Mouse (Mus musculus) forebrain, embryonic 14.5 days (tissue): ENCODE measurements around the gene Col25a1. TPM values are rescaled to one million over a fixed set of nuclear protein-coding genes. Genes with fewer than 3 reads are reported as not detected.

Experiments
- ATAC-seq: fragments of 200-750 bp; cut with Nextera tagmentation; 2 replicates; pipeline ENCODE4 v1.8.0; 2017; ENCODE audit warnings: mild to moderate bottlenecking, moderate library complexity
- DNase-seq: peaks from one replicate; pipeline ENCODE4 v3.0.0-alpha.2; 2015; ENCODE audit warnings: low spot score
- H3K27ac ChIP-seq: fragments of 300-500 bp; sonication (generic); 2 replicates; pipeline ENCODE4 v1.5.1; 2014; ENCODE audit warnings: low read depth, mild to moderate bottlenecking, control low read depth, low read length, moderate library complexity
- H3K27me3 ChIP-seq: fragments of 300-500 bp; sonication (generic); replicated peaks from 2 replicates; pipeline ENCODE4 v1.6.1; 2014; ENCODE audit warnings: low read length, control low read depth, mixed read lengths; ENCODE audit not compliant: control insufficient read depth, insufficient read depth
- H3K36me3 ChIP-seq: fragments of 300-500 bp; sonication (generic); 2 replicates; pipeline ENCODE4 v1.6.1; 2014; ENCODE audit warnings: low read length, control low read depth; ENCODE audit not compliant: control insufficient read depth, insufficient read depth
- H3K4me1 ChIP-seq: fragments of 300-500 bp; sonication (generic); 2 replicates; pipeline ENCODE4 v1.6.1; 2014; ENCODE audit warnings: antibody characterized with exemption, low read length, control low read depth; ENCODE audit not compliant: control insufficient read depth, insufficient read depth
- H3K4me2 ChIP-seq: fragments of 300-500 bp; sonication (generic); 2 replicates; pipeline ENCODE4 v1.6.1; 2014; ENCODE audit warnings: mild to moderate bottlenecking, control low read depth, low read length
- H3K4me3 ChIP-seq: fragments of 300-500 bp; sonication (generic); 2 replicates; pipeline ENCODE4 v1.5.1; 2014; ENCODE audit warnings: low read depth, low read length, control low read depth
- H3K9ac ChIP-seq: fragments of 300-500 bp; sonication (generic); 2 replicates; pipeline ENCODE4 v1.6.1; 2014; ENCODE audit warnings: mild to moderate bottlenecking, low read length, control low read depth, moderate library complexity
- H3K9me3 ChIP-seq: fragments of 300-500 bp; sonication (generic); replicated peaks from 2 replicates; pipeline ENCODE4 v1.6.1; 2016; ENCODE audit warnings: low read length, control low read depth, mixed read lengths; ENCODE audit not compliant: control insufficient read depth
- WGBS: fragments of 180-500 bp; shearing (Covaris S2); extraction: QIAGEN DNeasy Blood & Tissue Kit; methylation state at CpG from one replicate; pipeline ENCODE4 v1.1.7; 2014; 5-methylcytosine and 5-hydroxymethylcytosine counted together
- polyA plus RNA-seq: library from polyadenylated mRNA; unstranded; fragments of >200 nt; fragmentation: Nextera tagmentation; extraction: Ambion mirVana; gene quantifications from 2 replicates; pipeline ENCODE4 v1.2.1, GENCODE M21; 2014

Col25a1 gene
- polyA plus RNA-seq, 1 experiment from 2014 or later: 2.5 TPM

DNA sequence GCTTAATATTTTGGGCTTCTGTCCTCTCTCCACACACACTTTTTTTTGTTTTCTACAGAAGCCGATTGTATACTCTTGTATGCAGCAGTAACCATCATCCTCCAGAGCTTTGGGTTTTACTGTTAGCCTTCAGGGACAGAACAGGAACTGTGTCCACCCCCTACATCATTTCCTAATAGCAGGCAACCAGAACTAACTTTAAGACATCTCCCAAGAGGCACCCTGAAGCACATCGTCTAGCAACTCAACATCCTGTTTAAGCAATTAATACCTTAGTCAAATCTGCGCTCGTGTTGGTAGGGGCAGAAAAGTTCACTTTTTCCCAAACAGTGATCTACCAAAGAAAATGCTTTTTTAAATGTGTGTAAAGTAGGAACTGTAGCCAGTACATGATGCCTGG lies 357.5 kb downstream of the Col25a1 start:
- Histone ChIP-seq H3K27me3 (no peaks in the 10 kb centered on the region), H3K27ac (no peak overlapping the region), H3K9ac (no peak overlapping the region), H3K4me3 (no peak overlapping the region), H3K36me3 (no peaks in the 10 kb centered on the region), H3K9me3 (no peaks in the 10 kb centered on the region), H3K4me2 (no peak overlapping the region), H3K4me1 (no peaks in the 10 kb centered on the region; the same call in 1 of the 2 replicates)
- ATAC-seq (no peak), DNase-seq (no peak)
- WGBS: 91% methylated on average over 4 of the region's 4 CpGs

DNA sequence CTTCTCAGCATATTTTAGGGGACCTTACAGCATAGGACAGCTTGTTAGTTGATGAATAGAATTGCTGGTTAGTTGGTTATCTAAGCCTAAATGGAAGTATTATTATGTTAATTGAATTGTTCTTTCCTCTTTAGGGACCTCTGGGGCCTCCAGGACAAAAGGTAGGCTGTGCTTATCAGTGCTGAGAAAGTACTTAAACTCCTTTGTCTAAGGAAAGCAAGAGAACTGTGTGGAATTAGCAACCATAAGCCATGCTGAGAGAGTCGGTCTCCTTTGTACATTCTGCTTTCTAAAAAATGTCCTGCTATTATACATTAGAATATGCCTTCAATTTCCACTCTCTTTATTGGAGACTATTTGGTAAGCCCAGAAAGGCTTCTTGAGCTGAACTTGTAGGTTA lies 362.9 kb downstream of the Col25a1 start:
- Histone ChIP-seq H3K9me3 (no peaks in the 10 kb centered on the region), H3K4me1 (peaks cover 2% of the 10 kb centered on the region; the same call in 1 of the 2 replicates), H3K27me3 (no peaks in the 10 kb centered on the region), H3K27ac (no peak overlapping the region), H3K36me3 (no peaks in the 10 kb centered on the region), H3K4me3 (no peak overlapping the region), H3K9ac (no peak overlapping the region), H3K4me2 (no peak overlapping the region)
- 0% methylated on average over 1 of the region's 1 CpGs for WGBS
- DNase-seq (no peak), ATAC-seq (no peak)

- H3K4me1 ChIP-seq: peaks cover 2% of the 10 kb centered on the region; the same call in 1 of the 2 replicates
- H3K27ac ChIP-seq: no peak overlapping the region
- H3K27me3 ChIP-seq: no peaks in the 10 kb centered on the region
- no peak overlapping the region for H3K4me2 ChIP-seq
- no peak overlapping the region for H3K9ac ChIP-seq
- no peak overlapping the region for H3K4me3 ChIP-seq
- ATAC-seq: 0 out of 2 replicates have a peak, but pooled peaks have one; percentile 37
- no peaks in the 10 kb centered on the region for H3K36me3 ChIP-seq
- H3K9me3 ChIP-seq: no peaks in the 10 kb centered on the region
- DNase-seq: peak; percentile 22
- 68% methylated on average over 20 of the region's 20 CpGs for WGBS
These were observed 363.5 kb downstream of the Col25a1 start for GRCm38 (mm10) chr3:130494665-130495396.

DNA sequence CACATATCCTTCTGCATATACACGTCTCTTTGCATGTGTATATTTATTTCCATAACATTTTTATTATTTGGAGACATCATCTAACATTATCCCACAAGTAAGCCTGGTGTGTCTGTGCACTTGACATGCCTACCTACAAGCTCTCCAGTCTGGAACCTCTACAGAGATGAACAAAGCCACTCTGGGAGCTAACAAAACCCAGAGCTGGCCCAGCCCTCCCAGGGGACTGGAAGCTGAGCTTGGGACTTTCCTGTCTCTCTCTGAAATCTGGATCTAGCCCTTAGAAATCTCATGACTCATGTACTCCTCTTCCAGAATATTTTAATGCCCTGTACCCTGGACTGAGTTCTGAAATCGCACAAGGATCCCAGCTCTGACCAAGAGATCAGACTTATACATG lies 365.7 kb downstream of the Col25a1 start:
- 92% methylated on average over 2 of the region's 2 CpGs for WGBS
- no peak for DNase-seq
- Histone ChIP-seq H3K27ac (no peak overlapping the region), H3K4me2 (no peak overlapping the region), H3K27me3 (no peaks in the 10 kb centered on the region), H3K4me3 (no peak overlapping the region), H3K9me3 (no peaks in the 10 kb centered on the region), H3K4me1 (peaks cover 2% of the 10 kb centered on the region; the same call in 1 of the 2 replicates), H3K36me3 (no peaks in the 10 kb centered on the region), H3K9ac (no peak overlapping the region)
- ATAC-seq: no peak

GRCm38 (mm10) chr3:130501713-130502112 lies 370.4 kb downstream of the Col25a1 start:
- Histone ChIP-seq H3K4me2 (no peak overlapping the region), H3K27me3 (no peaks in the 10 kb centered on the region), H3K4me3 (no peak overlapping the region), H3K9me3 (no peaks in the 10 kb centered on the region), H3K4me1 (no peaks in the 10 kb centered on the region), H3K9ac (no peak overlapping the region), H3K27ac (no peak overlapping the region), H3K36me3 (no peaks in the 10 kb centered on the region)
- DNase-seq (no peak), ATAC-seq (no peak)
- WGBS: 77% methylated on average over 3 of the region's 3 CpGs

DNA sequence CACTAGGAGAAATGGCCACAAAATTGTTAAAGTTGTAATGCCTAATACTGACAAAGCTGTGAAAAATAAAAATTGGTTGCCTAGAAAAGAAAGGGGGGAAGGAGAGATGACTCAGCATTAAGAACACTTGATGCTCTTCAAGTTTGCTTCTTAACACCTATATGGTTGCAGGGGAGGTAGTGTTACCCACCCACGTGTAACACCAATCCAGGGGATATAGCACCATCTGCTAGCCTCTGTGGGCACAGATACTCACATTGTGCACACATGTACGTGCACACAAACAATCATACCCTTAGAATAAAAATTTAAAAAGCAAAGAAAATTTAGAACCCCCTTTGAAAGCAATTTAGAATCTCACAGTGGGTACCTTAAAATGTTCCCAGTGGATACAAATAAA lies 377.0 kb downstream of the Col25a1 start:
- Histone ChIP-seq H3K4me2 (no peak overlapping the region), H3K9ac (no peak overlapping the region), H3K36me3 (no peaks in the 10 kb centered on the region), H3K27ac (no peak overlapping the region), H3K9me3 (no peaks in the 10 kb centered on the region), H3K27me3 (no peaks in the 10 kb centered on the region), H3K4me1 (no peaks in the 10 kb centered on the region), H3K4me3 (no peak overlapping the region)
- no peak for DNase-seq
- WGBS: 94% methylated on average over 2 of the region's 2 CpGs
- ATAC-seq: no peak

GRCm38 (mm10) chr3:130518457-130518879 lies 387.2 kb downstream of the Col25a1 start:
- DNase-seq (peak; percentile 41), ATAC-seq (peak; percentile 62; the same call in 1 of the 2 replicates)
- Histone ChIP-seq H3K9ac (no peak overlapping the region), H3K4me2 (no peak overlapping the region), H3K4me1 (0 out of 2 replicates have a peak, but pooled peaks cover 8% of the 10 kb centered on the region), H3K36me3 (no peaks in the 10 kb centered on the region), H3K27ac (no peak overlapping the region), H3K4me3 (no peak overlapping the region), H3K9me3 (no peaks in the 10 kb centered on the region), H3K27me3 (no peaks in the 10 kb centered on the region)
- 33% methylated on average over 9 of the region's 9 CpGs for WGBS

DNA sequence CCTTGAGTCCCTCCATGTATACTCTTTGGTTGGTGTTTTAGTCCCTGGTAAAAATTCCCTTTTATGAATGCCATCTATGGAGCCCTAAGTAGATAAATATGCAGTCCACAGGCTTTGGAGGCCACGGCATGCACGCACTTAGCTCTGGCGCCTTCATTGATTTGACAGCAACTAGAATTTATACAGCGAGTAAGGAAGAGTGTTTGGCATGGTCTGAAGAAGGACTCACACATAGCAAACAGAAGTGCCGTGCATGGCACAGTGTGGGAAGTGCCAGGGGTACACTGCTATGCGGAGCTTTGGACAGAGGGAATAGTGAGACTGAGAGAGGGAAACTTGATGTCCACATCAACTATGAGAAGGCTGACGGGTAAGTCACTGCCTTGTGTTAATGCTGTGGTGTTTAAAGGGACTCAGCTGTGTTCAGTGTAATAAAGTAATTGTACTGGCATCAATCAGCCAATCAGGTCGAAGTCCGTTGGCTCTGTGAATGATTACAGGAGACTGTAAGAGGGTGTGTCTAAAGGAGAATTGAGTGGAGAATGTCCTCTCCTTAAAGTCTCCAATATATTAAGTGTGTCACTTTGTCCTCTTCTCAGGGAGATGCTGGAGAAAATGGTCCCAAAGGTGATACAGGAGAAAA lies 390.7 kb downstream of the Col25a1 start:
- no peak overlapping the region for H3K27ac ChIP-seq
- no peak overlapping the region for H3K9ac ChIP-seq
- no peaks in the 10 kb centered on the region for H3K36me3 ChIP-seq
- WGBS: 88% methylated on average over 9 of the region's 9 CpGs
- H3K4me2 ChIP-seq: no peak overlapping the region
- 0 out of 2 replicates have a peak, but pooled peaks cover 8% of the 10 kb centered on the region for H3K4me1 ChIP-seq
- H3K27me3 ChIP-seq: no peaks in the 10 kb centered on the region
- no peak for ATAC-seq
- no peak overlapping the region for H3K4me3 ChIP-seq
- no peak for DNase-seq
- H3K9me3 ChIP-seq: no peaks in the 10 kb centered on the region

DNA sequence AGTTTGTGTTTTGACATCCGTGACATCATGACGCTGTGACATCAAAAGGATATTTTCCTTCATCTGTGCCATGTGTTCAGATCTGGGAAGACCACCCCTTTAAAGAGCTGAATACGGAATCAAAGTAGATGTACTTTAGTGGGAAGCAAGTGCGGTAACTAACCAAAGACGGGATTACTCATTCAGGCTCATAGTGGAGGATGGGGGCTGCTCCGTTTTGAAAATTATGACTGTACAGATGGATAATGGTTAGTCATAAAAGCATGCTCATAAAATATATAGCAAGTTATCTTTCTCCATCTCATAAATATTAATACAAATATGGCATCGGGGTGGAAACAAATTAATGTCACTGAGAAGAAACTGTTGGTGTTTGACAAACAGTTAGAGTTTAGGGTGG lies 391.7 kb downstream of the Col25a1 start:
- Histone ChIP-seq H3K27me3 (no peaks in the 10 kb centered on the region), H3K4me3 (no peak overlapping the region), H3K36me3 (no peaks in the 10 kb centered on the region), H3K4me1 (0 out of 2 replicates have a peak, but pooled peaks cover 7% of the 10 kb centered on the region), H3K9me3 (no peaks in the 10 kb centered on the region), H3K4me2 (no peak overlapping the region), H3K9ac (no peak overlapping the region), H3K27ac (no peak overlapping the region)
- no peak for ATAC-seq
- WGBS: 87% methylated on average over 7 of the region's 7 CpGs
- DNase-seq: no peak
